Mouse (Mus musculus) lung, postnatal 14 days (tissue): ENCODE results near the gene Acot11.

Source experiments
- DNase-seq: peaks from one replicate; pipeline ENCODE4 v3.0.0; 2021

Gene Acot11

DNA sequence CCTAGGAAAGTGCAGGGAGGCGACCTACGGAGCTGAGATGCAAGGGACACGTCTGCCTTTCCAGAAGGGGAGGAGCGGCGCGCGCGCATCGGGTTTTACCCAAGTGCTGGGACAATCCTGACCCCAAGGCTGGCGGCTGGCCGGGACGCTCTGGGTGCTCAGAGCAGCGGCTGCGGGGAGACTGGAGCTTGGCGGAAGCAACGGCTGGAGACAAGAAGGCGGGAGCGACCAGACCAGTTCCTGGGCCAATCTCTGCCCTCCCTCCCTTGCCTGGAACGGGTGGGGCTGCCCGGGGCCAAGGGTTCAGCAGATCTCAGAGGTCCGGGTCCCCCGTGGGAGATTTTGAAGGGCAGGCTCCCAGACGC is at the start of gene Acot11:
Gene Acot11 (minus strand): TSS at position 89 of the 365 bp plus-strand sequence.
- DNase-seq, result peak; percentile 72

DNA sequence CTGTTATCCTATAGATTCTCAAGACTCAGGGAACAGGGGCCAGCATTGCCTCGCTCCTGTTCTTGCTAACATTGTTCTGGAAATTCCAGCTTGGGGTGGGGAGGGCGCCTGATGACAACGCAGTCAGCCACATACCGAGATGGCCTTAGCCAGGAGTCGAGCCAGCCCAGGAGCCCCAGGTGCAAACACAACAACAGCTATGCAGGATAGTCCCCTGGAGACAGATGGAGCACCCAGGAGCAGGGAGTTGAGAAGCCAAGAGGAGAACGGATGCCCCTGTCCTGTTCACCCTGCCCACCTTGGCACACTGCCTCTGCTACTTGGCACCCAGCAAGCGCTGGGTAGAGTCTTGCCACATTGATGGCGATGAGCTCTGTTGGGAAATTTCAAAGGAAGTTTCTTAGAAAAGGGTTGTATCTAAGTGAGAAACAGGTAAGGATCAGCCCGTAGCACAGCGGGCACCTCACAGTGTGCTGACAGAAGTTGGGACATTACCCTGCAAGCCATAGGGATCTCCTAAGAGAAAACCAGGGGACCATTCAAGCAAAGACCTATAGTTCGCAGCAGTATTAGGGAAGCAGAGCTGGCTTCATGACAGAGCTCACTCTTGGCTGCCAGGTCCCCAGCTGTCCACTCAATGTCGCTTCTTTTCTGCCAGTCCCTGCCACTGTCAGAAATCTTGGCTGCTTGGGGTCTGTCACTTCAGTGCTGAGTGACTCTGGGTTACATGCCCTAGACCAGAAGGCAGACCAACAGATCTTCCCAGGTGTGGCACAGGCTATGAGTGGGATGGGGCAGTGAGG is 43.7 kb upstream of the Acot11 start:
- DNase-seq, result peak; percentile 64

DNA sequence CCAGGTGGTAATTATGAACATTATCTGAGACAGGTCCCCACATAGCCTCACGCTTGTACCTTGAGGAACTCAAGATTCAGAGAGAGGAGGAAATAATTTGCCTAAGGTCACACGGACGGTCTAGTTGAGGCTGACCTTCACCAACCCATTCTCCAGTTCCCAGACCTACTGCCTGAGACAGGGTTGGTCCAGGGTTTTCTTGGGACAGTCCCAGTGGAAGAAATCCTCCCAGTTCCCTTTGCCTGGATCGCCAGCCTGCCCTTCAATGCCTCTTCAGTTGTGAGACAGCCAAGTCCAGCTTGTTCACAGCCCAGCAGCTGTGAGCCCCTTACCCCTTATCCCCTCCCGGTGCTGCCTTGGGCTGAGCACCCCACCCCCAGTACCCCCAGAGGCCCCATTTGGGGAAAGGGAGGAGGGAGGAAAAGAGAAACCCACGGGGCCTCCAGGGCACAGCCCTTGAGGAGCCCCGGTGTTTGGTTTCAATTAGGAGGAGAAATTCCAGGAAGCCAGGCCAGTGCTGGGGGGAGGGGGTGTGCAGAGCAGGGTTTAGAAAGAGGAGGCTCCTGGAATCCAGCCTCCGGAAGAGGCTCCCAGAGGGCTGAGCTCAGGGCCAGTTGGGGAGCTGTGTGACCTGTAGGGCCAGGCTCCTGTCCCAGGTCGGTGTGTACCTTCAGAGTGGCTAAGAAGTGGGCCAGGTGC is 42.9 kb upstream of the Acot11 start:
- peak; percentile 82 for DNase-seq

DNA sequence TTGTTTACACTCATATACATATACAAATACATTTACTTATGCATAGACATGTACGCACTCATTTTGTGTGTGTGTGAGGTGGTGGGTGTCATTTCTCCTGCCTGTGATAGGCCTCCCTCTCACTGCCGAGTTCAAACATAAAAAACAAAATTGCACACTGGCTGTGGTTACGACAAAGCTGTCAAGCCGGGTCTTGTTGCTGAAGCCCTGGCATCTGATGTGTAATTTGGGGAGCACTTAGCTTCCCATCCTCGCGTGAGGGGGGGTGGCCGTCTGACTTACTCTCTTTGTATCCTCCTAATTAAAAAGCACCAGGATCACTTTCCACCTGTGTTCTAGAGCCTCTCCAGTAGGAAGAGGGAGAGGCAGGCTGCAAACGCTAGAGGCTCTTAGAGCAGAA is 37.8 kb upstream of the Acot11 start:
- DNase-seq, result no peak

DNA sequence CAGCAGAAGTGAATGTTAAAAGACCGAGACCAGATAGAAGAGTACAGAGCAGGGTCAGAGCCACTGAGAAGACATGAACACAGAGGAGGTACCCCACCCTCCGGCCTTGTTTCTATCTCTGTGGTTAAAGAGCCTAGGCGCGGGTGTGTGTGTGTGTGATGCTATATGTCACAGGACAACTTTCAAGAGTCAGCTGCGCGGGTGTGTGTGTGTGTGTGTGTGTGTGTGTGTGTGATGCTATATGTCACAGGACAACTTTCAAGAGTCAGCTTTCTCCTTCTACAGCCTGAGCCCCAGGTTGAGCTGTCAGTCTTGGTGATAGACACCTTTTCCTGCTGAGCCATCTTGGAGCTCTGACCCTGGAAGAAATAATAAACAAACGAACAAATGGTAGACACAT is 37.1 kb upstream of the Acot11 start:
- no peak for DNase-seq

DNA sequence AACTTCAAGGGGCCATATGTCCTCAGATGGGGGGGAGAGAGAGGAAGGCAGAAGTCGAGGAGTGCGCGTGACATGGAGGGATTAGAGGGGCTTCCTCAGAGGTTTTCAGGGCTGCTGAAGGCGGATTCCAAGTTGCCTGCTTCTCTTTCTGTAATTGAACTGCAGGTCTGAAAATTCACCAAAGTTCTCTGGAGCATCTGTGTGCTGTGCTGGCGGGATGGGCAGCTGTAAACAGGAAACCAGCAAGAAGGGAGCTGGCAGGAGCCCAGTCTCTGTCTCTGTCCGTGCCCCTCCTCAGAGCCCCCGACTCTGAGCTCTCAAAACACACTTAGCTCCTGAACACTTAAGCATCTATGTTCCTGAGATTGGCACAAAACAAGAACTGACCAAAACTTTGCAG is 36.5 kb upstream of the Acot11 start:
- DNase-seq, result no peak

DNA sequence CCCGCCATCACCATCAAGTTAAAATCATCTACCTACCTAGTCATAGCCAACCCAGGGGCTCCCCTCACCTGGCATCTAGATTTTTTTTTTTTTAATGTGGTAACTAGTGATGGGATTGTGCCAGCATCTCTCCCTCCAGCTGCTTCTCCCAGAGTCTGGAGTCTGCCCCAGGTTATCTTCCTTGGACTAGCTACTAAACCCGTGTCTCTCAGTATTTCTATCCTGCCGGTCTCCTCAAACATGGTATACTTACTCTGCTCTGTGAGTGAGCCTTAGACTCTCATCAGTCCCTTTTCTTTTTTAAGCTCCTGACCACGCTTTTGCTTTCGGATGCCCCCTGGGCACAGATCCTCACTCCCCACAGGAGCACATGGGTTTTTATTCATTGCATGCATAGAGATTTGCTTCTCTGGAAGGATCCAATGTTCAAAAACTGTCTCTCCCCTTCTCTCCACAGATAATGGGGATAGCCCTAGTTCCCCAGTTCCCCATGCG is 35.9 kb upstream of the Acot11 start:
- DNase-seq, result no peak

DNA sequence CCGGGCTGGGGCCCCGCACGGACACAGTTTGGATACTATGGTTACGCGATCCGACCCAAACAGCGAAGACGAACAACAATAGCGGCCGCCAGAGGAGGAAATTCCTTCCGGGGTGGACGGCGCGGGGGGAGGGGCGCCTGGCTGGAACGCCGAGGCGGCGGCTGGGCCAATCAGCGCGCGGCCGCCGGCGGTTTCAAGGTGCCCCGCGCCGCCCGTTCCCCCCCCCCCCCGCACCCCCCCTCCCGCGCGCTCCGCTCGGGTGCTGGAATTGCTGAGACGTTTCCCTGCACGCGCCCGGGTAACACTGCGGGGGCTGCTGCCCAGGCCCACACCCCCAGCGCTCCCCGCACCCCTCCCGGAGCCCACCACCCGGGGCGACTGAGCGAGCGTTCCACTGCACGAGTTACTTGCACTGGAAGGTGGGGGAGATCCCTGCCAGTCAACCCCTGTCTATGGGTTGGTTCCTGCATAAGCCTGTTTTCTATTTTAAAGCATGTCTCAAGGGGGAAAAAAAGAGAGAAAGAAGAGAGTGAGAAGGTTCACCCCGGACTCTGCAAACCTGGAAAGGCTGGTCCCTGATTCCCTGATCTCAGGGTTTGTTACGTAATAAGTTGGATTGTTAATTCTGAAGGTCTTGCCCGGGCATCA is 35.3 kb upstream of the Acot11 start:
- DNase-seq, result peak; percentile 95

DNA sequence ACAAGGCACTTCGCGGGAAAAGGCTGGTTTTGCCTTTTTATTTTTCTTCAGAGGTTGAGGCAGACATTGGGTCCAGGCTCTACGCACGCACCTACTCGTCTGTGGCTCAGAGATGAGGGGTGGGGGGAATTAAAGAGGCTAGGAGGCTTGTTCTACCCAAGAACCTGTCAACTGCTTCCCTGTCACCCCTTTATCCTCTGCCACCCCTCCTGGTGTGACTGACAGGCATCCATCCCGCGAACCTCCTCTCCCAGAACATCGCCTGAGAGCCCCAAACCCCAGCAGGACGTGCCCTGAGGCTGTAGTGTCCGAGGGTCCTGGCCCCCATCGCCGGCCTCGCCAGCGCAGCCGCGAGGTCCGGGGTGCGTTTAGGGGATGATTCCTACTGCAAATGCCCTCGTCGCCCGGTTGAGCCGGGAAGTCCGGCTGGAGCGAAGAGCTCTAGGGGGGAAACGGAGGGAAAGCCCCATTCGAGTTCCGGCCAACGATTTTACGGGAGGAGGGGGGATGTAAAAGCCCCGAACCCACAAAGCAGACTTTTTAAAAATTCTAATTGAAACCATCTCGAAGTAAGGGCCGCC is 34.5 kb upstream of the Acot11 start:
- DNase-seq, result no peak

DNA sequence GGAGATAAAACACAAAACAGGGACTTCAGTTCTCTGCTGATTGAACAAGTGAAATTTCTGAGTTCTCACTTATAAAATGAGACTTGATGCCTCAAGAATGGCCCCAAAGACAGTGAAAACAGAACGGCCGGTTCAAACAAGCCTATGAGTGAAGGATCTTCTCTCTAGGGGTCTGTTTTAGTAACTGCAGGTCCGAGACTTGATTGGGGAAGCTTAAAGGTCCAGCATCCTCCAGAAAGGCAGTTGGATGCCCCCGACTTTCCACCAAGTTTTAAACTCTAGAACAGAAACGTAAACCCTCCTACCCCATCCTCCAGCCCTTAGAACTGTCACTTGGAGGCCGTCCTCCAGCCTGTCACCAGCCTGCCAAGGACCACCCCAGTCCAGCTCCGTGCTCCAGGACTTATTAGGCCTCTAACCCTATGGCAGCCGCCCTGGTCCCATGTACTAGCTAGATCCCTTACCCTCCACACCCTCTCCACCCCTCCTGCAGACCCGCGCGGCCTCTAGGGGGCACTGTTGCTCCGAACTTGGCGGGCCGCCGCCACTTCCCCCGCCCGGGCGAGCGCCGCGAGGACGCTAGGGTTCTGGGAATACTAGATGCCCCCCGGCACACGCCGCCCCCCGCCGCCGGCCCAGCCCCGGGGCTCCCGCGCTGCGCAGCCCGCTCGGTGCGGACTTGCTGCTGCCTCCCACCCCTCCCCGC is 33.9 kb upstream of the Acot11 start:
- DNase-seq, result peak; percentile 99

DNA sequence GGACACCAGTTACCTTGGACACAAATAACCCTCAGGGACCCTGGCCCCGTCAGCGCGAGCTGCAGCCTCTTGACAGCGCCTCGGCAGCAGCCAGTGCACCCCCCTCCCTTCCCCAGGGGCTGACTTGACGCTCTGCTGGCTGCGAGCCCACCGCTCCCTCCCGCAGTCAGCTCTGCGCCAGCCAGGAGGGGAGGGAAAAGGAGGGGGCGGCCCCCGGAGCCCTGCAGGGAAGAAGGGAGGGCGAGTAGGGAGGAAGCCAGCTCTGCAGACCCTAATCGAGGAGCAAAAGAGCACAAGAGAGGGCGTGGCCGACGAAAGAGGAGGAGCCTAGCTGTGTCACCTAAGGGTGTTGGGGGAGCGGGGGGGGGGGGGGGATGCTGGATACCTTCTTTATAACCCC is 33.2 kb upstream of the Acot11 start:
- DNase-seq, result peak; percentile 71

DNA sequence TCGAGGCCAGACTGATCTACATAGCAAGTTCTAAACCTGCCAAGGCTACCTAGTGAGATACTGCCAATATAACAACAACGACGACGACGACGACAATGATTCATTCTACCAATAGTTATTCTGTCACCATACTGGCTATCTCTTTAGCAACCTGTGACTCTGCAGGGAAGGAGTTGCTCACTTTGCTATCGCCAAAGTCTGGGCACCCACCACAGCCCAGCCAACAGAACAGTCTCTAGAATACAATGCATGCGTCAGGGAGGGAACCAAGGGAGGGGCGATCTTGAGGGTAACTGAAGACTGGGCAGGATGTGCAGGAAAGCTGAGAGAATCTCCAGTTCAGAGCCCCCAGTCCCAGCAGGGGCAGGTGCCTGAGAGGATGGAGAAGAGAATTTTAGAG is 32.6 kb upstream of the Acot11 start:
- no peak for DNase-seq

DNA sequence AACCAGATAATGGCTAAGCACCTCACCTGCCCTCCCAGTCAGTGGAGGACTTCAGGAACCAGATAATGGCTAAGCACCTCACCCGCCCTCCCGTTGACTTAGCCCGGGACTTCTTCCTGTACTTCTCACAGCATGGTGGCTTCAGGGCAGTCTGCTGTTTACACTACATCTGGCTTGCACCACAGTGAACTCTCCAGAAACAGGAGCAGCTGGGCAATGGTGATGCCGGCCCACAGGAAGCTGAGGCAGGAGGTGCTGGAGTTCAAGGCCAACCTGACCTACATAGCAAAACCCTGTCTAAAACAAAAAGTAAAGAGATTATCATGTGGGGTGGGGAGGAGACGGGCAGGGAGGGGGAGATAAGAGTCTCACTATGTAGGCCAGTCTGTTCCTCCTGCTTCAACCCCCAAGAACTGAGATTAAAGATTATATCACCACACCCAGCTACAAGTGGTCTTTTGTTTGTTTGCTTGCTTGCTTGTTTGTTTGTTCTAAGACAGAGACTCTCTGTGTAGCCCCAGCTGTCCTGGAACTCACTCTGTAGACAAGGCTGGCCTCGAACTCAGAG is 25.8 kb upstream of the Acot11 start:
- DNase-seq, result no peak

DNA sequence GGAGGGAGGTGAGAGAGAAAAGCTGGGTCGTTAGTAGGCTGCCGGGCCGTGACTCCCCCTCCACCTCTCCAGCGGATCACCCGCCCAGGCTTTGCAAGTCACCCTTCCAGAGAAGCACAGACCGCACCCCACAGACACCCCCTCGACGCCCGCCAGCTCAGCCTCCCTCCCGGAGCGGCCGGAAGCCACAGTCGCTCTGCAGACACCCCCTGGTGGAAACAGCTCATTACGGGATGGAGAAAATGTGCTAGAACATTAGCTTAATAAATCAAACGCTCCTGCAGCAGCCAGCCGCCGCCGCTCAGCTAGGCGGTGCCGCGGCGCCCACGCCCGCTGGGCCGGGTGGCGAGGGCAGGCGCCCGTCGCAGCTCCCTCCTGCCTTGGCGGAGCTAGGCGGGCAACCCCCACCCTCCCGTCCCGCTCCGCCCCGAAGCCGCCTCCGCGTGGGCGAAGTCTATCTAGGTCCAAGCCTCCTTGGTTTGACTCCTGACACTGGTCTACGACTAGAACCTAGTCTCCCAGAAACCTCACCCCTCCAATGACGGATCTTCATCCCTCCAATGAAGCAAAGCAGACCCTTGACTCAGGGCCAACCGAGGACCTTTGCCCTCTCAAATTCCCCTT is 23.1 kb upstream of the Acot11 start:
- DNase-seq, result peak; percentile 69

DNA sequence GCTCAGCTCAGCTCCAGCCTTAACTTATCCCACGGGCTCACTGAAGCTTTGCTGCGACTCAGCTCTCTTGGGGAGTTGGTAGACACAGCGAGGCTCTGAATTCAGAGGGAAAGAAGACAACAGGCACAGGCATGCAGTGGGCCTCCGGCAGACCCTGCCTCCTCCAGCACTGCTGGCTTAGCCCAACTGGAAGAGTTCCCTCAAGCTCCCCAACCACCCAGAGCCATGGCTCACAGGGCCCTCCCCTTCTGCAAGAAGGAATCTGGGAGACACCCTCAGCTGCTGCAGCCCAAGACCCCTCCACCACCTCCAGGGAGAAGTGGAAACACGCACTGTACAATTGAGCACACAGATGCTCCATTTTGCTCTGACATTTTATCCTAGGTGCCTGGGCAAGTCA is 20.4 kb upstream of the Acot11 start:
- no peak for DNase-seq

DNA sequence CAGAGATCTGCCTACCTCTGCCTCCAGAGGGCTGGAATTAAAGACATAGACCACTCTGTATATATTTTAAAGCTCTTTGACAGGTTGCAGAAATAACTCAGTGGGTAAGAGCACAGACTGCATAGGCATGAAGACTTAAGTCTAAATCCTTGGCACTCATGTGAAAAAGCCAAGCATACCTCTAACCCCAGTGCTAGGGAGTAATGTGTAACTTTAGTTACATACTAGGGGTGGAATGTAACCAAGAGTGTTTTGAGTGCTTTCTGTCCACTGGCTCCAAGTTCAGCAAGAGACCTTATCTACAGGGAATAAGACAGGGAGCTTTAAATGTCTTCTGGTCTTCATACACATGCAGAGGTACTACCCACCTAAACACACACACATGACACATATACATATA is 14.6 kb upstream of the Acot11 start:
- no peak for DNase-seq

DNA sequence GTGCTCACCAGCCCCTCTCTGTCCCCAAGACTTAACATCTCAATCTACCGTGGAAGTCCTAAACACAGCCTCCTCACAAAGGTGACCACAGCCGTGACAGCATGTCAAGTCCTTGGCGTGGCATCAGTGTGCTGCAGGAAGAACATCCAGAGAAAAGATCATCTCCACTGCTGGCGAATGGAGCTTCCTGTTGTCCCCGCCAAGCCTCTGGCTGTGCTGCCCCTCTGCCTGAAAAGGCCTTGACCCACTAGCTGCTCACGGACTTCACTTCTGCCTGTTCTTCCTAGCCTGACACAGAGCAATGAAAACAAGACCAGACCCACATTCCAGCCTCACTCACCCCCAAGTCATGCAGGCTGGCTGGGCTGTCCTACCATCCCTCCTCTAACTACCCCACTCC is 13.5 kb upstream of the Acot11 start:
- DNase-seq, result no peak

DNA sequence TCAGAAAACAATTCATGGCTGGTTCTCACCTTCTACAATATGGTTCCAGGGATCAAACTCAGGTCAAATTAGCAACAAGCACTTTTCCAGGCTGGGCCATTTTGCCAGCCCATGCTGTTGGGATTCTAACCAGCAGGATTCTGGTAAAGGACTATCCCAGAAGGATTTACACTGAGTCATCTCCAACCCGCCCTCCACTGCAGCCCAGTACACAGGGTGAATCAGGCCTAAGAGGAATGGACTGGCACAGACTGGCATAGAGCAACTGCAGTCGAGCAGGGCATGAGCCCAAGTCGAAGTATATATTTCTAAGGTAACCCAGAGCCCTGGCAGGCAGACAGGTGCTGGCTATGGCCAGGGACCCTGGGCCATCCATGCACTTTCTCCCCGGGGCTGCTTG is 12.2 kb upstream of the Acot11 start:
- DNase-seq, result no peak

DNA sequence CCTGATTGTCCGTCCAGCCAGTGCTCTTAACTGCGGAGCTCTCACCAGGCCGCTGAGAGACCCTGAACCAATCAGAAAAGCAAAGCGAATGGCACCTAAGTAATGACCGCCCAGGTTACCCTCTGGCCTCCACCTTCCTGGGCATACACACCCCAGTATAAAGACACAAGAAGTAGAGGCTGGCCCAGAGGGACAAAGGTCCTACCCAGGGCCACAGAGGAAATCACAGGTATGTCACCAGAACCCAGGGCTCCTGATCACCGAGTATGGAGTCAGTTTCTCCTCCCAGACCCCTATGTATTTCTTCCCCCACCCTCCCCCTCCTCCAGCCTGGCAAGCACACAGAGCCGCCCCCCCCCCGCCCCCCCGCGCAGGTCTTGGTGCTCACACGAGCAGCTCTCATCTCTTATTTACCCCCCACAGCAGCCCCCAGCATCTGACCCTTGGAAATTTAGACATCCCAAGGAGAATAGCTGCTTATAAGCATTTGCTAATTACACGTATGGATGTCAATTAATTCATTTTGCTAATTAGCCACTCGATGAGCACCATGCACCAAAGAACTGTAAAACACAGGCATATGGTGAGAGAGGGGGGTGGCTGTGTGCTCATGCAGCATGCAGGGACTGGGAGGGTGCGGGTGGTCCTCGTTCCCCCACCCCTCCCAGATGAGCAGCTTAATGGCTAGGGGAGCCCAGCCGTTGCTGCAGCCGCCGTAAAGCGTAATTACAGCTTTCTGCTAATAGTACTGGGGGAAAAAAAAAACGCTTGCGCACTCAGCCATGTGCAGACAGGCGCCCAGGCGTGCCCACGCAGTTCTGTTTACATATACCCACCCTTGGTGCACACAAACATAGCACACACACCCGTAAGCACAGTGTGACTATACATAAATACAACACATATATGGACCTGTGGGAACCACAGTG is 10.9 kb upstream of the Acot11 start:
- no peak for DNase-seq

DNA sequence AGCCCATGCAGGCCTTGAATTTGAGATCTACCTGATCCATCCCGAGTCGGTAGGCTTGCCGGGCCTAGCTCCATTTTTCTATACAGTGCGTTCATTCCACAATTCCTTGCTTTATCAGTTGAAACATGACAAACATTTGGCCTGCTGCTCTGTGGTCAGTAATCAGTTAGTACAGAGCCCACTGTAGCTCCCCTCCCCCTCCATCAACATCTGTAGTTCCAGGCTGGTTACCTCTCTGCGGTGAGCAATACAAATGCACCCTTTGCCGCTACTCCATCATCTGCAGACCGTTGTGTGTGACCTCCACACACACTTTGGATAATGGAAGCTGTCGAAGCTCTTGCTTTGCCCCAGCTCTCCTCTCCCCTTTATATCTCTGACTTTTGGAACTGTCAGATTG is 6.4 kb upstream of the Acot11 start:
- no peak for DNase-seq

DNA sequence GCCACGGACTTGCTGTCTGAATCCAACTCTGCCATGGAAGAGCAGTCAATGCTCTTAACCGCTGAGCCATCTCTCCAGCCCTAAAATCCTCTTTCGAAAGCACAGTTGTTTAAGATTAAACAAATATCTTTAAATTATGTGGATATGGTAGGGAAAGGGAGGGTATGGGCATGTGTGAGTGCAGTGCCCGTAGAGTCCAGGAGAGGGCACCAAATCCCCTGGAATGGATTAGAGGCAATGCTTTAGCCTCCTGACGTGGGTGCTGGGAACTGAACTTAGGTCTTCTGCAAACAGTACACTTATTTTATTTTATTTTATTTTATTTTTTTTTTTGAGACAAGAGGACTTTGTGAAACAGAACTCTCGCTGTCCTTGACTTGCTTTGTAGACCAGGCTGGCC is 5.2 kb upstream of the Acot11 start:
- peak; percentile 24 for DNase-seq
